Mouse (Mus musculus): Measurements from ENCODE around the gene BC049715. TPM values are rescaled to one million over a fixed set of nuclear protein-coding genes. Genes with fewer than 3 reads are reported as not detected.
"Not testable (repeated sequence)": the region's sequence is repeated elsewhere in the genome, so short reads cannot be mapped to it uniquely, and the experiment has no call there.

The BC049715 gene
- polyA plus RNA-seq, 2 experiments = 0.73 to 1.9 TPM

GRCm38 (mm10) chr6:136792884-136793758, 34.3 kb upstream of the BC049715 start:
- H3K4me1 ChIP-seq (ENCODE audit: control insufficient read depth, insufficient read depth, low read length) = peaks cover 9% of the 10 kb centered on the region; the same call in 1 of the 2 replicates
- ATAC-seq (ENCODE audit: low FRiP score, low read depth) (no peak), DNase-seq (ENCODE audit: low spot score) (no peak)
- peak overlapping the region; percentile 52 for H3K9ac ChIP-seq (ENCODE audit: low read depth, low read length, severe bottlenecking)
- 7% methylated on average over 16 of the region's 16 CpGs for WGBS
- TF ChIP-seq POLR2A (IDR thresholded peaks at IDR 0.05; ENCODE audit: borderline replicate concordance, extremely low read depth, insufficient read depth, insufficient read length) = no peak
- H3K4me2 ChIP-seq (replicated peaks; ENCODE audit: low read depth, low read length, severe bottlenecking) = peak overlapping the region; percentile 80
- peak overlapping the region; percentile 36 for H3K4me3 ChIP-seq (replicated peaks; ENCODE audit: low read length)
- H3K27ac ChIP-seq (replicated peaks; ENCODE audit: low read depth, low read length) = no peak overlapping the region
- no peaks in the 10 kb centered on the region for H3K9me3 ChIP-seq (ENCODE audit: control insufficient read depth, low read length)
- no peaks in the 10 kb centered on the region for H3K36me3 ChIP-seq (ENCODE audit: control insufficient read depth, insufficient read depth, low read length)
- no peaks in the 10 kb centered on the region for H3K27me3 ChIP-seq (ENCODE audit: control insufficient read depth, insufficient read depth, low read length)

- peak overlapping the region; percentile 52 for H3K9ac ChIP-seq (ENCODE audit: low read depth, low read length, severe bottlenecking)
- DNase-seq (ENCODE audit: low spot score) (no peak), ATAC-seq (ENCODE audit: low FRiP score, low read depth) (0 out of 2 replicates have a peak, but pooled peaks have one; percentile 25)
- peak overlapping the region; percentile 36 for H3K4me3 ChIP-seq (replicated peaks; ENCODE audit: low read length)
- no peak overlapping the region for H3K27ac ChIP-seq (replicated peaks; ENCODE audit: low read depth, low read length)
- H3K27me3 ChIP-seq (ENCODE audit: control insufficient read depth, insufficient read depth, low read length) = no peaks in the 10 kb centered on the region
- under 1% methylated on average over 22 of the region's 24 CpGs for WGBS
- no peaks in the 10 kb centered on the region for H3K36me3 ChIP-seq (ENCODE audit: control insufficient read depth, insufficient read depth, low read length)
- peak overlapping the region; percentile 80 for H3K4me2 ChIP-seq (replicated peaks; ENCODE audit: low read depth, low read length, severe bottlenecking)
- H3K4me1 ChIP-seq (ENCODE audit: control insufficient read depth, insufficient read depth, low read length) = peaks cover 9% of the 10 kb centered on the region; the same call in 1 of the 2 replicates
- no peak for TF ChIP-seq POLR2A (IDR thresholded peaks at IDR 0.05; ENCODE audit: borderline replicate concordance, extremely low read depth, insufficient read depth, insufficient read length)
- no peaks in the 10 kb centered on the region for H3K9me3 ChIP-seq (ENCODE audit: control insufficient read depth, low read length)
These were observed 33.4 kb upstream of the BC049715 start for GRCm38 (mm10) chr6:136793831-136794525.

- no peak for DNase-seq (ENCODE audit: low spot score)
- no peak overlapping the region for H3K9ac ChIP-seq (ENCODE audit: low read depth, low read length, severe bottlenecking)
- H3K4me1 ChIP-seq (ENCODE audit: control insufficient read depth, insufficient read depth, low read length) = peaks cover 9% of the 10 kb centered on the region; the same call in 1 of the 2 replicates
- no peaks in the 10 kb centered on the region for H3K36me3 ChIP-seq (ENCODE audit: control insufficient read depth, insufficient read depth, low read length)
- no peaks in the 10 kb centered on the region for H3K9me3 ChIP-seq (ENCODE audit: control insufficient read depth, low read length)
- no peak for TF ChIP-seq POLR2A (IDR thresholded peaks at IDR 0.05; ENCODE audit: borderline replicate concordance, extremely low read depth, insufficient read depth, insufficient read length)
- H3K27ac ChIP-seq (replicated peaks; ENCODE audit: low read depth, low read length) = no peak overlapping the region
- no peak for ATAC-seq (ENCODE audit: low FRiP score, low read depth)
- H3K27me3 ChIP-seq (ENCODE audit: control insufficient read depth, insufficient read depth, low read length) = no peaks in the 10 kb centered on the region
- WGBS = 61% methylated on average over 1 of the region's 1 CpGs
- H3K4me2 ChIP-seq (replicated peaks; ENCODE audit: low read depth, low read length, severe bottlenecking) = no peak overlapping the region
- no peak overlapping the region for H3K4me3 ChIP-seq (replicated peaks; ENCODE audit: low read length)
These were observed 32.3 kb upstream of the BC049715 start for GRCm38 (mm10) chr6:136795110-136795509.

- WGBS = 70% methylated on average over 6 of the region's 6 CpGs
These were observed 31.6 kb upstream of the BC049715 start for GRCm38 (mm10) chr6:136795850-136796249.

GRCm38 (mm10) chr6:136797874-136798693, 29.3 kb upstream of the BC049715 start:
- H3K4me1 ChIP-seq (ENCODE audit: control insufficient read depth, insufficient read depth, low read length) = peaks cover 11% of the 10 kb centered on the region
- not testable (repeated sequence) for H3K36me3 ChIP-seq (ENCODE audit: control insufficient read depth, insufficient read depth, low read length); H3K9me3 ChIP-seq (ENCODE audit: control insufficient read depth, low read length); H3K4me2 ChIP-seq (replicated peaks; ENCODE audit: low read depth, low read length, severe bottlenecking); H3K27me3 ChIP-seq (ENCODE audit: control insufficient read depth, insufficient read depth, low read length); H3K9ac ChIP-seq (ENCODE audit: low read depth, low read length, severe bottlenecking); H3K27ac ChIP-seq (replicated peaks; ENCODE audit: low read depth, low read length); H3K4me3 ChIP-seq (replicated peaks; ENCODE audit: low read length); DNase-seq (ENCODE audit: low spot score); ATAC-seq (ENCODE audit: low FRiP score, low read depth)
- WGBS = 89% methylated on average over 3 of the region's 3 CpGs

More at GRCm38 (mm10) chr6:136795850-136796249, 31.6 kb upstream of the BC049715 start:
- ATAC-seq (ENCODE audit: low FRiP score, low read depth) = no peak
- no peak overlapping the region for H3K4me3 ChIP-seq (replicated peaks; ENCODE audit: low read length)
- TF ChIP-seq POLR2A (IDR thresholded peaks at IDR 0.05; ENCODE audit: borderline replicate concordance, extremely low read depth, insufficient read depth, insufficient read length) = no peak
- H3K9ac ChIP-seq (ENCODE audit: low read depth, low read length, severe bottlenecking) = no peak overlapping the region
- H3K27me3 ChIP-seq (ENCODE audit: control insufficient read depth, insufficient read depth, low read length) = no peaks in the 10 kb centered on the region
- H3K27ac ChIP-seq (replicated peaks; ENCODE audit: low read depth, low read length) = no peak overlapping the region
- peaks cover 9% of the 10 kb centered on the region; the same call in 1 of the 2 replicates for H3K4me1 ChIP-seq (ENCODE audit: control insufficient read depth, insufficient read depth, low read length)
- H3K36me3 ChIP-seq (ENCODE audit: control insufficient read depth, insufficient read depth, low read length) = no peaks in the 10 kb centered on the region
- no peak overlapping the region for H3K4me2 ChIP-seq (replicated peaks; ENCODE audit: low read depth, low read length, severe bottlenecking)
- no peaks in the 10 kb centered on the region for H3K9me3 ChIP-seq (ENCODE audit: control insufficient read depth, low read length)
- DNase-seq (ENCODE audit: low spot score) = no peak

All from limb, embryonic 14.5 days (tissue).